Mouse (Mus musculus) limb, embryonic 14.5 days (tissue): Measurements from ENCODE around the gene Clmn. TPM values are rescaled to one million over a fixed set of nuclear protein-coding genes. Genes with fewer than 3 reads are reported as not detected.

Source experiments
- ATAC-seq: fragments of 200-750 bp; cut with Nextera tagmentation; 2 replicates; pipeline ENCODE4 v1.8.0; 2017; ENCODE audit warnings: low read depth, moderate number of reproducible peaks, moderate TSS enrichment; ENCODE audit not compliant: low FRiP score
- DNase-seq: peaks from one replicate; pipeline ENCODE4 v3.0.0-alpha.2; 2015; ENCODE audit warnings: low spot score
- H3K27ac ChIP-seq: fragments of 300-500 bp; sonication (generic); replicated peaks from 2 replicates; pipeline ENCODE4 v1.5.1; 2014; ENCODE audit warnings: low read depth, mild to moderate bottlenecking, low read length, moderate library complexity, mixed read lengths
- H3K27me3 ChIP-seq: fragments of 300-500 bp; sonication (generic); 2 replicates; pipeline ENCODE4 v1.6.1; 2014; ENCODE audit warnings: low read length, mixed read lengths; ENCODE audit not compliant: control insufficient read depth, insufficient read depth
- H3K36me3 ChIP-seq: fragments of 300-500 bp; sonication (generic); 2 replicates; pipeline ENCODE4 v1.6.1; 2014; ENCODE audit warnings: mild to moderate bottlenecking, low read length, moderate library complexity, mixed read lengths; ENCODE audit not compliant: control insufficient read depth, insufficient read depth
- H3K4me1 ChIP-seq: fragments of 300-500 bp; sonication (generic); 2 replicates; pipeline ENCODE4 v1.6.1; 2014; ENCODE audit warnings: antibody characterized with exemption, low read length, mixed read lengths; ENCODE audit not compliant: control insufficient read depth, insufficient read depth
- H3K4me2 ChIP-seq: fragments of 300-500 bp; sonication (generic); replicated peaks from 2 replicates; pipeline ENCODE4 v1.6.1; 2014; ENCODE audit warnings: low read depth, mild to moderate bottlenecking, low read length, moderate library complexity; ENCODE audit not compliant: severe bottlenecking
- H3K4me3 ChIP-seq: fragments of 300-500 bp; sonication (generic); replicated peaks from 2 replicates; pipeline ENCODE4 v1.5.1; 2014; ENCODE audit warnings: low read length
- H3K9ac ChIP-seq: fragments of 300-500 bp; sonication (generic); 2 replicates; pipeline ENCODE4 v1.6.1; 2014; ENCODE audit warnings: mild to moderate bottlenecking, low read depth, low read length, moderate library complexity; ENCODE audit not compliant: severe bottlenecking
- H3K9me3 ChIP-seq: fragments of 300-500 bp; sonication (generic); 2 replicates; pipeline ENCODE4 v1.6.1; 2016; ENCODE audit warnings: low read length; ENCODE audit not compliant: control insufficient read depth
- POLR2A ChIP-seq: fragments of 200-500 bp; IDR thresholded peaks from 2 replicates; pipeline ENCODE4 v1.8.0; 2012; ENCODE audit warnings: inconsistent platforms, mild to moderate bottlenecking, moderate library complexity, borderline replicate concordance; ENCODE audit not compliant: insufficient read depth, insufficient read length; ENCODE audit errors: extremely low read depth
- WGBS: fragments of 180-500 bp; shearing (Covaris S2); extraction: QIAGEN DNeasy Blood & Tissue Kit; methylation state at CpG from one replicate; pipeline ENCODE4 v1.1.7; 2014; 5-methylcytosine and 5-hydroxymethylcytosine counted together
- polyA plus RNA-seq, 2 experiments: library from polyadenylated mRNA; depleted of rRNA in 1 of 2; stranded (reverse) in 1 of 2; unstranded in 1 of 2; fragments of >200 nt; fragmentation: Nextera tagmentation in 1 of 2; extraction: Ambion mirVana in 1 of 2; gene quantifications; 2 replicates each; pipeline versions ENCODE4 v1.2.1 to v1.2.3; 2012 to 2014

Gene Clmn
- polyA plus RNA-seq, 2 experiments = 2.9 to 8.1 TPM

DNA sequence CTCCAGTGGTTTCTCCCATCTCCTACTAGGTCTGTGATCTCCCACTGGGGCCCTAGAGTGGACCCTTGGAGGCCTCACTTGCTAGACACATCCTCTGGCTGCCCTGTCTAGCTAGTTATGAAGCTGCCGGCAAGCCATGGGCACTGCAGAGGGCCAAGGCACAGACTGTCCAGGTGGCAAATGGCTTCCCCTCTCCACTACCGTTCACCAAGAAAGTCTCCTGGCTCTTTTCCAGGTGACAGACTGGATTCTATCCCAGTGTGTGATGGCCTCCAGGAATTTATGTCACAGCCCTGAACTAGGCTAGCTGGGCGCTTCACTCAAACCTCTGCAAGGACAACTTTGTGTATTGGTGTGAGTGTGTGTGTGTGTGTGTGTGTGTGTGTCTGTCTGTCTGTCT, 35.0 kb upstream of the Clmn start:
- Histone ChIP-seq H3K4me2 (no peak overlapping the region), H3K27me3 (no peaks in the 10 kb centered on the region), H3K36me3 (no peaks in the 10 kb centered on the region), H3K4me1 (peaks cover 47% of the 10 kb centered on the region), H3K4me3 (no peak overlapping the region), H3K9ac (no peak overlapping the region), H3K9me3 (no peaks in the 10 kb centered on the region), H3K27ac (no peak overlapping the region)
- DNase-seq (no peak), ATAC-seq (no peak)
- 54% methylated on average over 3 of the region's 3 CpGs for WGBS
- no peak for TF ChIP-seq POLR2A

DNA sequence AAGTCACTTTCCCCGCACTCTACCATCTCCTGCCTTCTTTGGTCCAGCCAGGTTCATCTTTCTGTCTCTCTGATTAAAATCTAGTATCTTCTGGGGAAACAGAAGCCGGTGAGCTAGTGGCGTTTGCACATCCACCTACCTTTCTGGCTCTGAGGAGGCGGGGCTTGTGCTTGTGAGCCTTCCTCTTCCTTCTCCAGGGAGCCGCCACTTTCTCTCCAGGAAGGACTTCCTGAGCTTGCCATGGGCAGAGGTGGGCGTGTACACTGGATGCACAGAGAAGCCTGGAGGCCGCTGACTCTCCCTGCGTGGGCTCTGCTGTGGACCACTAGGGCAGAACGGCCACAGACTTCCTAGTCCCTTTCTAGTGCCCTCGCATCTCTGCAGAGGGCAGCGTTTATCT, 34.3 kb upstream of the Clmn start:
- Histone ChIP-seq H3K4me1 (peaks cover 42% of the 10 kb centered on the region), H3K4me2 (no peak overlapping the region), H3K4me3 (no peak overlapping the region), H3K27ac (no peak overlapping the region), H3K9ac (no peak overlapping the region; the same call in 1 of the 2 replicates), H3K9me3 (no peaks in the 10 kb centered on the region), H3K36me3 (no peaks in the 10 kb centered on the region), H3K27me3 (no peaks in the 10 kb centered on the region)
- 60% methylated on average over 11 of the region's 11 CpGs for WGBS
- ATAC-seq (no peak), DNase-seq (no peak)
- no peak for TF ChIP-seq POLR2A

DNA sequence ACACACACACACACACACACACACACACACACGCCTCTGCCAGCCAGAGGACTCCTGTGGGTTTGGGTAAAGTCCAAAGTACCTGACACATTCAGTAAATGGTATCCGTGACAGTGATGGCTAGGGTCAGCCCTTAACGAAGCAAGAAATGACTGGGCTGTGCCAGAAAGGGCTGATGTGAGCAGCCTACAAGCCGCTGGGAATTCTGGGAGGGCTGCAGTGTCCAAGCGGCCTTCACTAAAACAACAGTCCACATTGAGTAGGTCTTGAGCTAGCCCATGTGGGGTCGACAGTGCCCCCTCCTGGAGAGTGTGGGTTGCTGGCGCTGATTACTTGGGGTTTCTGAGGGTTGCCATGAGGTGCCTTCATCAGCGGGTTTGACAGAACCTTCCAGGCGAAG, 33.8 kb upstream of the Clmn start:
- Histone ChIP-seq H3K36me3 (no peaks in the 10 kb centered on the region), H3K27ac (no peak overlapping the region), H3K4me2 (no peak overlapping the region), H3K4me1 (peaks cover 38% of the 10 kb centered on the region), H3K4me3 (no peak overlapping the region), H3K9ac (no peak overlapping the region), H3K9me3 (no peaks in the 10 kb centered on the region), H3K27me3 (no peaks in the 10 kb centered on the region)
- TF ChIP-seq POLR2A = no peak
- 70% methylated on average over 9 of the region's 9 CpGs for WGBS
- no peak for ATAC-seq
- no peak for DNase-seq

DNA sequence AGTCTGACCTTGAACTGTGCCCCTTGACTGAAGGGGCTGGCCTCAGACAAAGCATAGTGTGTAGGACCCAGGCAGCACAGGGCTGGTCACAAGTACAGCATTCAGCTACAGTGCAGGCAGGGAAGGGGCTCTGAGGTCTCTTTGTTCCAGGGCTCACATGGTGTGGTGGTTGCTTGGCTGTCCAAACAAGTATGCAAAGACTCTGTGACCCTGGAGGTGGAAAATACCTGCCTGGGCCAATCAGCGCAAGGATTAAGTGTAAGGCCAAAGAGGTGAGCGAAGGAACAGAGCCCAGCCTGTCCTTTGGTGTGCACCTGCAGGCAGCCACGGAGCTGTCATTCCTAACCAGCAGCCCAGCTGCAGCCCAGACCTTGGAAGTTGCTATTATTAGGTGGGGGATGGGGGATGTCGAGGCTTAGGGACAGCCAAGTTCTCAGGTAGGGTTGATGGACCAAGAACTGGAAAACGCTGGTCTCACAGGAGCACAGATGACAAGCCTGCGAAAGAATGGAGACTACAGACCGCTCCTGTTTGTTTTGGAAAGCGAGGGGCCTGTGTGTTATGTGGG, 32.3 kb upstream of the Clmn start:
- no peaks in the 10 kb centered on the region for H3K36me3 ChIP-seq
- peaks cover 34% of the 10 kb centered on the region for H3K4me1 ChIP-seq
- H3K9me3 ChIP-seq = no peaks in the 10 kb centered on the region
- no peak overlapping the region for H3K9ac ChIP-seq
- no peak overlapping the region for H3K4me3 ChIP-seq
- H3K4me2 ChIP-seq = 0 out of 2 replicates have a peak overlapping the region, but pooled peaks have one; percentile 3
- WGBS = 33% methylated on average over 8 of the region's 8 CpGs
- H3K27ac ChIP-seq = peak overlapping the region; percentile 75
- peak; percentile 71 for ATAC-seq
- DNase-seq = no peak
- no peak for TF ChIP-seq POLR2A
- H3K27me3 ChIP-seq = no peaks in the 10 kb centered on the region

DNA sequence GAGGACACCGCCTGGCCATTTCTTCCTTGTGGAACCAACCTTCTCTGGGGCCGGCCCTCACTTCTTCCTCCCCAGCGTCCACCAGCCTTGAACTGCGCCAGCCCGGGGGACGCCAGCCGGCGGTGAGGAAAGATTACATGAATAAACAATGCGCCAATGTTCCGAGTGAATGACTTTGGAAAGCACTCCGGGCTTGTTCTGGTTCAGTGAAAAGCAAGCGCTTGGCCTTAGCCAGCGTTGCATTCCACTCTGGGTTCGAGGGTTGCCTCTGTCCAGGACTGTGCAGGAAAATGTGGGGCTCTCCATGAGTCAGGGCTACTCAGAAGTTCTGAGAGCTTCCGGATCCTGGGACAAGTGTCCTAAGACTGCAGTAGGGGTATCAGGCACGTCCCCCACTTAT, 31.8 kb upstream of the Clmn start:
- H3K4me1 ChIP-seq = peaks cover 29% of the 10 kb centered on the region
- H3K27me3 ChIP-seq = no peaks in the 10 kb centered on the region
- H3K4me3 ChIP-seq = no peak overlapping the region
- TF ChIP-seq POLR2A = no peak
- no peaks in the 10 kb centered on the region for H3K9me3 ChIP-seq
- no peak overlapping the region for H3K4me2 ChIP-seq
- DNase-seq (no peak), ATAC-seq (no peak)
- peak overlapping the region; percentile 75 for H3K27ac ChIP-seq
- WGBS = 76% methylated on average over 16 of the region's 16 CpGs
- no peak overlapping the region for H3K9ac ChIP-seq
- H3K36me3 ChIP-seq = no peaks in the 10 kb centered on the region

DNA sequence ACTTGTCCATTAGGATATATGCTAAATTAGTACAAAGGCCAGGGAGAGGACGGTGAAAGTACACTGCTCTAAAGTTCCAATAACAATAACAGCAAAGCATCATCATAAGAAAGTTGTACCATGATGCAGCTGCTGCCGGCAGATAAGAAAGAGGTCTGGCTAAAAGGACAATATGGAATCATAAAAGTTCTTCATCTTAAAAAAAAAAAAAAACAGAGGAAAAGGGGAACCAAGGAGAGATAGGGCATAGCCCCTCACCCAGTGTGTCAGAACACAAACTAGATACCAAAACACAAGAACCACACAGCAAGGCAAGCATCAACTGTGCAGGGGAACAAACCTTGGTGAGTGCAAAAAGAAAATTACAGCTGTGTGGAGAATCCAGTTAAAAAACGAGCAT, 27.4 kb upstream of the Clmn start:
- ATAC-seq (no peak), DNase-seq (no peak)
- H3K36me3 ChIP-seq = no peaks in the 10 kb centered on the region
- H3K27me3 ChIP-seq = no peaks in the 10 kb centered on the region
- no peaks in the 10 kb centered on the region for H3K9me3 ChIP-seq
- H3K4me1 ChIP-seq = peaks cover 9% of the 10 kb centered on the region
- TF ChIP-seq POLR2A = no peak
- no peak overlapping the region for H3K9ac ChIP-seq
- H3K4me2 ChIP-seq = no peak overlapping the region
- H3K27ac ChIP-seq = no peak overlapping the region
- WGBS = 92% methylated on average over 3 of the region's 3 CpGs
- no peak overlapping the region for H3K4me3 ChIP-seq
